Mouse (Mus musculus) lung, adult 18-20 months (tissue): Measurements from ENCODE around the gene Olfr656.

Experiments
- DNase-seq, 2 experiments: peaks; one replicate each; pipeline ENCODE4 v3.0.0; 2022; ENCODE audit warnings: mixed read lengths in 2 of 2

Olfr656 gene

GRCm38 (mm10) chr7:104613655-104614054 lies at the start of gene Olfr656:
Gene Olfr656 (plus strand): TSS chr7:104613955.
- no peak for DNase-seq

DNA sequence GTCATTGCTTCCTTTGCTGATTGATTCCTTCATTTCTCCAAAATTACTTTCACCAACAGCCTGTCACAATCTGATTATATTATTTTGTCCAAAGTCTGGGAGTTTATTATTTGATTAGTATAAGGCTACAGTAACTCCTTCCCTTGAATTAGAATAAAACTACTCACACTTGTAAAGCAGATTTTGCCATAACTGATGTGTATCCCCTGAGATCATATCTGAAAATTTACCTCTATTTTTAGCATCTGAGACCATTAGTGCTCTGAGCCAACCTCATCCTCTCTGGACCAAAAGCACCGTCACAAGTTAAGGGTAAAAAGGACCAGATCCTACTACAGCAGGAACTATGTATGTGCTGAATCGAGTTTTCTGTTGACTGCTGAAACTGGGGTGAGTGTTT lies 36.7 kb upstream of the Olfr656 start, which contains the start of gene Olfr653:
Olfr653 (plus strand) TSS at position 301 of the 400 bp plus-strand sequence.
- no peak for DNase-seq

DNA sequence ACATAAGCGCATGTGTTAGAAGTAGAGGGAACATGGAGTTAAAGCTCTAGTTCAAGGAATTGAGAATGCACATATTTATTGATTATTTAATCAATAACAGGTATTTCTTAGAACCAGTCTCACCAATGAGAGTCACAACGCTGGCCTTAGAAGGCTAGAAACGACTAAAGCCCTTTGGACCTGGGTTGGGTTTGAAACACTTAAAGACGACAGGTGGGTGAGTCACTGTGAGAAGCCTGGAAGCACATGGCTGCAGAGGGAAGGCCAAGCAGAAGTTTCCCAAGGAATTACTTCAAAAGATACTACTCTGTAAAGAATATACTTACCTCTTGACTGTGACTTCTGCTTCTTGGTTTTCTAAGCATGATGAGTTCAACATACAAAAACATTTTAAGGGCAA lies 32.9 kb upstream of the Olfr656 start:
- DNase-seq, result no peak

GRCm38 (mm10) chr7:104581429-104581828 lies 32.3 kb upstream of the Olfr656 start:
- DNase-seq, result no peak

- no peak for DNase-seq
These were observed 27.0 kb upstream of the Olfr656 start, which contains the start of gene Olfr654 for GRCm38 (mm10) chr7:104586725-104587124. Gene Olfr654 (plus strand): TSS chr7:104587025.

- no peak for DNase-seq
These were observed 25.5 kb upstream of the Olfr656 start for GRCm38 (mm10) chr7:104588274-104588673.

GRCm38 (mm10) chr7:104601679-104602078 lies 12.1 kb upstream of the Olfr656 start, which contains the start of gene Olfr655:
Gene Olfr655 (minus strand): TSS chr7:104601779.
- no peak for DNase-seq

DNA sequence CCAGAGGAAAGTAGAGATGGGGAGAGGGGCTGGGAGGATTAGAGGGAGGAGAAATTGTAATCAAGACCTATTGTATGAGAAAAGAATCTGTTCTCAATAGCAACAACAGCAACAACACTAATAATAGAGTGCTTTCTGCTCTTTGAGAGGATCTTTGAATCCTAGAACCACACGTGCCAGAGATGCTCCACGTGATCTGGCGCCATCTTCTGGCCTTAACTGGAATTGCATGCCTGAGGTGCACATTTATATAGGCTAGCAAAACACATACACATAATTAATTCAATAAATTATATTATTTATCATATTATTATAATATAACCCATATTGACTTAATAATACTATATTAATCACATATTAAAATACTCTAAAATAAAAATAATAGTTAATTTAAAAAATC lies 10.6 kb upstream of the Olfr656 start:
- peak; percentile 6 to 13 for DNase-seq

GRCm38 (mm10) chr7:104604727-104605126 lies 9.0 kb upstream of the Olfr656 start:
- DNase-seq, result no peak

GRCm38 (mm10) chr7:104624494-104624893 lies 10.7 kb downstream of the Olfr656 start, which contains the start of gene Olfr657:
Gene Olfr657 (plus strand): TSS chr7:104624794.
- no peak for DNase-seq

GRCm38 (mm10) chr7:104646841-104647482 lies 33.2 kb downstream of the Olfr656 start, which contains the start of gene Olfr658:
Gene Olfr658 (minus strand): TSS chr7:104647305.
- DNase-seq, result peak; percentile 15 to 16

GRCm38 (mm10) chr7:104666453-104666852 lies 52.7 kb downstream of the Olfr656 start, which contains the start of gene Olfr659:
Gene Olfr659 (plus strand): TSS chr7:104666753.
- no peak for DNase-seq
